Mouse (Mus musculus): Measurements from ENCODE around the gene Hist3h2a. TPM values are rescaled to one million over a fixed set of nuclear protein-coding genes. Genes with fewer than 3 reads are reported as not detected.

Hist3h2a gene
- polyA plus RNA-seq, 1 experiment = 120 TPM

DNA sequence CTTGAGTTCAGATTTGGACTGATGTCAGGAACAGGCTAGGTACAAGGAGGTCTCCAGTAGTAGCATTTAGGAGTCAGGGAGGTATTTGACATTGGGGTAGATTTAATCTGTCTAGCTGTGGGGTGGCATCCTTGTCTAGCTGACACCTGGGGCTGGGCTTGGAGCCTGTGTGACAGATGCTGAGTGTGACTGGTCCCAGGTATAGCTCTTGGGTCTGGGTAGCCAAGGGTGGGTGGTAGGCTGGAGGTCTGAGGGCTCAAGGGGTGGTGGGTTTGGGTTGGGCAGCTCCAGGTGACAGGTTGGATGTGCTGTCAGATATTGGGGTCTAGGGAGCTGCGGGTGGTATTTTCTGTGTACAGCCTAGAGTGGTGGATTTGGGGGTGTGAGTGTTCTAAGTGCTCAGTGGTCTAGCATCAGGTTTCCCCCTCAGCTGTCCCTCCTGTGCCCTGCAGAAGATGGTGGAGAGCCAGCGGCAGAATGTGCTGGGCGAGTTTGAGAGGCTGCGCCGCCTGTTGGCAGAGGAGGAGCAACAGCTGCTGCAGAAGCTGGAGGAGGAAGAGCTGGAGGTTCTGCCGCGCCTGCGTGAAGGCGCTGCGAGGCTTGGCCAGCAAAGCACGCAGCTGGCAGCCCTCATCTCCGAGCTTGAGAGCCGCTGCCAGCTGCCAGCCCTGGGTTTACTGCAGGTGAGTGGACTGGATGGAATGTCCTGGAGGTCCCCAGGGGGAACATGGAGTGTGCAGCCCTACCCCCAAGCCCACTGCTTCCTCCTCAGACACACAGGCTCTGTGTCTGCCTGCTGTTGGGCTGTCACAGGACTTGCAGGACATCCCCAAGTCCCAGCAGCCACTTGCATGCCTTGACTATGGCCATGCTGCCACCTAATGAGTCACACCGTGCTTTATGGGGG, 27.3 kb downstream of the Hist3h2a start:
- peak; percentile 52; the same call in 1 of the 2 replicates for TF ChIP-seq CTCF (IDR thresholded peaks at IDR 0.05; ENCODE audit: borderline replicate concordance, extremely low read depth, insufficient read depth, insufficient read length)
- TF ChIP-seq POLR2A (IDR thresholded peaks at IDR 0.05; ENCODE audit: borderline replicate concordance, extremely low read depth, insufficient read depth, insufficient read length, poor library complexity, severe bottlenecking) = no peak
- peak; percentile 72 for DNase-seq (ENCODE audit: low read depth)

DNA sequence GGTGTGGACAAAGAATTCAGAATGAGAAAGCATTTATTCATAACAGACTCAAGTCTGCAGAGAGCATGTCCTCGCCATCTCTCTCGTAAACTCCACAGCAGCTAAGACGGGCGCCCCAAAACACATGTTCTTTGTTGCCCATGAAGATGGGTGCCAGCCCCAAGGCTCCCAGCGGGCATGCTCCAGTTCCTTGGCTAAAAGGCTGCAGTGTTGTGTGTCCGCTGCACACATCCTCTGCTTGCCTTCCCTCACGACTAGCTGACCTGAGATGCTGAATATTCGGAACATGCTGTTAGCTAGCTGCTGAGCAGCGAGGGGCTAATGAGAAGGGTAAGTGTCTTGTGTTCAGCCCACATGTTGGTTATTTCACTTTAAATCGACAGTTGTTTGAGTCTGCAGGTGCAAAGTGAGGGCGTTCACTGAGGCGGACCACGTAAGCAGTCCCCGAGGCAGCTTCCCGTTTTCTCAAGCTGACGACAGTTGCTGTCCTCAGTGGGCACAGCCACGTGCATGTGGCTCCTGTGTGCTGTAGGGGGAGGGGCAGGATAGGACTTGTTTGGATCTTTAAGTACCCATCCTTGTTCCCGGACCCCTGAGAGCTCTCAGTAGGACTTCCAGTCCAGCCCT, 28.1 kb downstream of the Hist3h2a start:
- TF ChIP-seq CTCF (IDR thresholded peaks at IDR 0.05; ENCODE audit: borderline replicate concordance, extremely low read depth, insufficient read depth, insufficient read length) (no peak), POLR2A (IDR thresholded peaks at IDR 0.05; ENCODE audit: borderline replicate concordance, extremely low read depth, insufficient read depth, insufficient read length, poor library complexity, severe bottlenecking) (no peak)
- DNase-seq (ENCODE audit: low read depth) = no peak

DNA sequence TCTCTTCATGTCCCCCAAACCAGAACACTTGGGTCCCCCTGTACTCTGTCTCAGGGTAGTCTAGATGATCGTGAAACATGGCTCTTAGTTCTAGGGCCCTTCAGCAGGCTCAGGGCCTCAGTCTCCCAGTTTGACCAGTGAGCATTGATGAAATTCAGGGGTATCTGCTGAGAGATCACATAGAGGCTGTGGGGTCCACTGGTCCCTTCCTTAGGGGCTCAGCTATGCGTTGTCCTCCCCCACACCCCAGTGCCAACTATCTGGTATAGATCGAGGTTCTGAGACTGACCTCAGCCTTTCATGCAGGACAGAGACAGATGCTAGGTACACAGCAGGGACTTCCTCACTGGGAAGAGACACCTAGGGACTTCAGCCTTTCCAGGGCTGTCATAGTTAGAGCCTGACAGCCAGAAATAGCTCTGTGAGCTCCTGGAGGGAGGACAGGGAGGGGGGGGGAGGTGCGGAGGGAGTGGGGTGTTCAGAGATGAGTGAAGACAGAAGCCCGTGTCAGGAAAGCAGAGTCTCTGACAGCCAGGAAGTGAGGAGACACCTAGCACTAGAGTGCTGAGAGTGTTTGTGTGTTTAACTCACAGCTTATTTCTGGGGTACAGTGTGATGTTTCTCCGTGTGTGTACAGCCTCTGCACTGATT, 29.3 kb downstream of the Hist3h2a start:
- DNase-seq (ENCODE audit: low read depth) = no peak

DNA sequence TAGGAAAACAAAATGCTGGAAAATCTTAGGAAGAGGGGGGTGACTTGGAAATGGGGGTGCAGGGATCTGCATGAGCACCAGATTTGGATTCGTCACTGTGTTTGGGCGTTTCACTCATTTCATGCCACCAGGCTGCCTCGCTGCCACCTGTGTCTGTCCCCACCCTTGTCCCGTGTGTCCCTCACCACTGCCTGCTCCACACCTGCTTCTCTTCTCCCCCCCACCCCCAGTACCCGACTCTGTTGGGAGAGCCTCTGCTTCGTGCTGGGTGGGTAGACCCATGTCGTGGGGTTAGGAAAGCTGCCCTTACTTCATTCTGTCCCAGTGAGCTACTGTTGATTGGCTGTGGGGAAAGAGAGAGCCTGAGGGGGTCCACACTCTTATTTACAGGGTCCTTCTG, 30.2 kb downstream of the Hist3h2a start:
- no peak for TF ChIP-seq POLR2A (IDR thresholded peaks at IDR 0.05; ENCODE audit: borderline replicate concordance, extremely low read depth, insufficient read depth, insufficient read length, poor library complexity, severe bottlenecking)
- TF ChIP-seq CTCF (IDR thresholded peaks at IDR 0.05; ENCODE audit: borderline replicate concordance, extremely low read depth, insufficient read depth, insufficient read length) = no peak
- no peak for DNase-seq (ENCODE audit: low read depth)

More for the DNA sequence above, 29.3 kb downstream of the Hist3h2a start:
- no peak for TF ChIP-seq CTCF (IDR thresholded peaks at IDR 0.05; ENCODE audit: borderline replicate concordance, extremely low read depth, insufficient read depth, insufficient read length)

DNA sequence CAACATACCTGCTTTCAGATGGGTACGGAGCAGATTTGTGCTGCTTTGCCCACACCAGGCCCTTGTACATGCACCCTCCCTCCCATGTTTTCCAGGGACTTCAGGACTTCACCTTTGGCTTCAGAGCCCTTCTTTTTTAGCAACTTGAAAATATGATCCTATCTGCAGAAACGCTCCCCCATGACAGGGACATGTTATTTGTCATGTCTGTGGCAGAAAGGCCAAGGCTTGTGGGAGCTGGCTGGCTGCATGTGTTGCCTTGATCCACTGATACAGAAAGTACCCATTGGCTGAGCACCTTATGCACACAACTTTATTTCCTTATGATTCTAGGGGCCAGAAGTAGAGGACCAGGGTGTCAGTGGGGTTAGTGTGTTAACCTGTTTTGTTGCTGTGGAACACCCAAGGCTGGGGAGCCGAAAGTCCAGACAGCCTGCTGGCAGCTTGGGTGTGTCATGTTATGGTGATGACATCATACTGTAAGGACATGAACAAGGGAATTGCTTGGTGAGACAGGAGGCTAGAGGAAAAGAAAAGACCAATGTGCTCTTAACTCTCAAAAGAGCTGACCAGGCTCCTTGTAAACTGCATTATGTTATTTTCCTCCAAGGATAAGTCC, 30.9 kb downstream of the Hist3h2a start:
- TF ChIP-seq CTCF (IDR thresholded peaks at IDR 0.05; ENCODE audit: borderline replicate concordance, extremely low read depth, insufficient read depth, insufficient read length) = no peak
- no peak for TF ChIP-seq POLR2A (IDR thresholded peaks at IDR 0.05; ENCODE audit: borderline replicate concordance, extremely low read depth, insufficient read depth, insufficient read length, poor library complexity, severe bottlenecking)
- DNase-seq (ENCODE audit: low read depth) = no peak

DNA sequence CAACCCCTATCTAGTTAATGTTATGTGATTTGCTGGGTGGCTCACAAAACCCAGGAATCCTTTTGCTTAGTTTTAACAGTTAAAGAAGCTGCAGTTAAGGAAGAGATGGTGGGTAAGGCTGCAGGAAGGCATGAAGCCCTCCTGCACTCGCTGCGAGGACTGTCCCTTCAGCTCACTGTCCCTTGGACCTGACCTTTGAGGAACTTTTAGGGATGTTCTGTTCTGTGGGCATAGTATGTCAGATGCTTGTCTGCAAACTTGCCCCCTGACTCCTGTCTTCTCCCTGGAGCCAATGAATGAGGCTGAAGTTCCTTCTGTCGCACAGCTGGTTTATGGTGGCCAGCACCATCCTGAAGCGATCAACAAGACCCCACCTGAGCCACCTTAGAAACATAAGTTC, 34.7 kb downstream of the Hist3h2a start:
- TF ChIP-seq CTCF (IDR thresholded peaks at IDR 0.05; ENCODE audit: borderline replicate concordance, extremely low read depth, insufficient read depth, insufficient read length) (no peak), POLR2A (IDR thresholded peaks at IDR 0.05; ENCODE audit: borderline replicate concordance, extremely low read depth, insufficient read depth, insufficient read length, poor library complexity, severe bottlenecking) (no peak)
- DNase-seq (ENCODE audit: low read depth) = no peak

DNA sequence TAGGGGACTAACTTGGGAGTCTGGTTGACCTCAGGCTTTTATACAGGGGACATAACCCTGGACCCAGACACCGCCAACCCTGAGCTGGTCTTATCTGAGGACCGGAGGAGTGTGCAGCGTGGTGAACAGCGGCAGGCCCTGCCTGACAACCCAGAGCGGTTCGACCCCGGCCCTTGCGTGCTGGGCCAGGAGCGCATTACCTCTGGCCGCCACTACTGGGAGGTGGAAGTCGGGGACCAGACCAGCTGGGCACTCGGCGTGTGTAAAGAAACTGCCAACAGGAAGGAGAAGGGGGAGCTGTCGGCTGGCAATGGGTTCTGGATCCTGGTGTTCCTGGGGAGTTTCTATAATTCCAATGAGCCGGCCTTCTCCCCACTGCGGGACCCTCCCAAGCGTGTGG, 35.7 kb downstream of the Hist3h2a start:
- no peak for TF ChIP-seq CTCF (IDR thresholded peaks at IDR 0.05; ENCODE audit: borderline replicate concordance, extremely low read depth, insufficient read depth, insufficient read length)
- no peak for TF ChIP-seq POLR2A (IDR thresholded peaks at IDR 0.05; ENCODE audit: borderline replicate concordance, extremely low read depth, insufficient read depth, insufficient read length, poor library complexity, severe bottlenecking)
- DNase-seq (ENCODE audit: low read depth) = no peak

DNA sequence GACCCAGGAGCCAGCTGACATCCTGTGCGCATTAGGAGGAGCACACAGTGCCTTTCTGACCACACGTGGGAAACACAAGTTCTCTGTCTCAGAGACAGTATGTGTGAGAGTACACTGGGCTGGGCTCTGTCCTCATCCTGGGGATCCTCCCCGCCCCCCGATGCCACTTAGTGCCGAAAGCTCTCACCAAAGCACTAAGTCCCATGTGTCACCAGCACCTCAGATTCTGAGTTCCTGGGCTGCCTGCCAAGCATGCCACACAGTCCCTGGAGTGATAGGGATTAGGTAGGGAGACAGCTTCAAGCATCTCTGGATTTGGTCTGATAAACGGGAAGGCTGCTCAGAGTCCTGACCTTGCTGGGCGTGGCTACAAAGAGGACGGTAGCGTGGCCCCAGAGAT, 36.3 kb downstream of the Hist3h2a start:
- TF ChIP-seq POLR2A (IDR thresholded peaks at IDR 0.05; ENCODE audit: borderline replicate concordance, extremely low read depth, insufficient read depth, insufficient read length, poor library complexity, severe bottlenecking) = no peak
- TF ChIP-seq CTCF (IDR thresholded peaks at IDR 0.05; ENCODE audit: borderline replicate concordance, extremely low read depth, insufficient read depth, insufficient read length) = no peak
- no peak for DNase-seq (ENCODE audit: low read depth)

DNA sequence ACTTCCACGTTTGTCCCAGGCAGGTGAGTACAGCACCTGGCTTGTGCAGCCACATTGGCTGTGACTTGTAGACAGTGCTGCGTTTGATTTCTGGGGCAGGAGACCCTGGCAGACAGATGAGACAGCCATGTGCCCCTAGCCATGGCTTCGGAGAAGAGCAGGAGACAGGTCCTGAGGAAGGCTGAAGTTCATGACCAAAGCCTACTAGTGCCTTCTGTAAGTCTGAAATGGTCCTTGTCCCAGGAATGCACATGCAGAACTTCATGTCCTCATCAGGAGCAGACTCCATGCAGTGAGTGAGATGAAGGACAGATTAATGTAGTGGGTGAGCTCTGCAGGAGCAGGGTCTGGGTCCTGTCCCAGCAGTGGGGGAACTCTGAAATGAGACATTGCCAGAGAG, 37.4 kb downstream of the Hist3h2a start:
- DNase-seq (ENCODE audit: low read depth) = no peak
- TF ChIP-seq CTCF (IDR thresholded peaks at IDR 0.05; ENCODE audit: borderline replicate concordance, extremely low read depth, insufficient read depth, insufficient read length) = no peak
- TF ChIP-seq POLR2A (IDR thresholded peaks at IDR 0.05; ENCODE audit: borderline replicate concordance, extremely low read depth, insufficient read depth, insufficient read length, poor library complexity, severe bottlenecking) = no peak

DNA sequence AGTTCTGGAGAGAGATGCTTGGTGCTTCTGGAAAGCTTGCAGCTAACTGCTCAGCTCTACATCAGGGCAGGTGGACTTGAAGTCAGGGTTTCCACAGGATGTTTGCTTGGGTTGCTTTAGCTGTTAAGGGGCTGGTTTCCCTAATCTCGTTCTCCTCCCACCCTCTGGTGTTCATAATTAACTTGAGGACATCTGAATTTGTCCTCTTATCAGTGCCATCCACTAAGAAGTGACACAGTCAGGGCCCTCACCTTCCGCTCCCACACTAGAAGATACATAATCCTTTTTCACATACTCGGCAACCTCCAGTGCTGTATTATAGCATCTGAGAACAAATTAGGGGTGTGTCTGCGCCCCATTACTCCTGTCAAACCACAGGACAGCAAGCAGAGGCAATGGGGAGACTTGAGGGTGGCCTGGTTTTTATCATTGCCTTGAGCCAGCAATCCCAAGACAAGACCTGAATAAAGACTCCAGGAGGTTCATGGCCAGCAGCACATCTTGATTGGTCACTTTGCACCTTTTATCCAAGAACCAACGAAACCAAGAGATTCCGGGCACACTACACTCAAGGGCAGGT, 38.7 kb downstream of the Hist3h2a start:
- no peak for DNase-seq (ENCODE audit: low read depth)
- TF ChIP-seq CTCF (IDR thresholded peaks at IDR 0.05; ENCODE audit: borderline replicate concordance, extremely low read depth, insufficient read depth, insufficient read length) = no peak
- TF ChIP-seq POLR2A (IDR thresholded peaks at IDR 0.05; ENCODE audit: borderline replicate concordance, extremely low read depth, insufficient read depth, insufficient read length, poor library complexity, severe bottlenecking) = no peak

DNA sequence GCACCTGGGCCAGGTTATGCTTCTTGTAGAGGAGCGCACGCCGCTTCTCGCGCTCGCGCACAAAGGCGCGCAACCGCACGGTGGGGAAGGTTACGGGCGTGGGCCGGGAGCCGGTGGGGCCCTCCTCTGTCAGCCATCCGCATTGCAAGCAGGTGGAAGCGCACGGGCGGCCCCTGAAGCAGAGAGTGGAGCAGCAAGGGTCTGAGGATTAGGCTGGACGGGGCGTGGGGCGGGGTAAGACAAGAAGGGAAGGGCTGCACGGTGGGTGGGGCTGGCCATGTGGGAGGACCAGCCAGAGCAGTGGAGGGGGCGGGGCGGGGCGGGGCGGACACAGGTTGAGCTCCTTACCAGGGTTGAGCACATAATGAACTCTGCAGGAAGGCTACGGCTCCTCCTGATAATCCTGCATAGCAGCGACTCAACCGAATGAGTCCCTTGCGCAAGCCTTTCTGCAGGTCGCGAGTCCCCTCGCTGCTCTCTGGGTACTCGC, 39.9 kb downstream of the Hist3h2a start:
- peak; percentile 23; the same call in 1 of the 2 replicates for TF ChIP-seq CTCF (IDR thresholded peaks at IDR 0.05; ENCODE audit: borderline replicate concordance, extremely low read depth, insufficient read depth, insufficient read length)
- TF ChIP-seq POLR2A (IDR thresholded peaks at IDR 0.05; ENCODE audit: borderline replicate concordance, extremely low read depth, insufficient read depth, insufficient read length, poor library complexity, severe bottlenecking) = no peak
- peak; percentile 53 for DNase-seq (ENCODE audit: low read depth)
